Mouse (Mus musculus): ENCODE results near the gene Rasl12. TPM values are rescaled to one million over a fixed set of nuclear protein-coding genes. Genes with fewer than 3 reads are reported as not detected.

The Rasl12 gene
- total RNA-seq, 2 experiments from 2014 or later, result 6.4 to 8.8 TPM

GRCm38 (mm10) chr9:65390752-65391612 is 7.3 kb upstream of the Rasl12 start:
- no peak for DNase-seq (ENCODE audit: low spot score)
- intact Hi-C loops (cut with DNase I), result no loop called here

GRCm38 (mm10) chr9:65391613-65391964 is 6.7 kb upstream of the Rasl12 start, which contains the start of gene Kbtbd13:
Kbtbd13 (minus strand) TSS chr9:65391652.
- intact Hi-C loops (cut with DNase I), result no loop called here
- DNase-seq (ENCODE audit: low spot score), result no peak

- DNase-seq (ENCODE audit: low spot score), result no peak
- intact Hi-C loops (cut with DNase I), result loop anchor here (2.0 kb wide), 1 partner anchor 40 kb away; no protein-coding TSS in a partner anchor
Observed at GRCm38 (mm10) chr9:65392638-65393364, 5.5 kb upstream of the Rasl12 start.

GRCm38 (mm10) chr9:65393606-65394005 is 4.7 kb upstream of the Rasl12 start:
- intact Hi-C loops (cut with DNase I), result loop anchor here (2.0 kb wide), 1 partner anchor 39 kb away; no protein-coding TSS in a partner anchor
- no peak for DNase-seq (ENCODE audit: low spot score)

- intact Hi-C loops (cut with DNase I), result no loop called here
- no peak for DNase-seq (ENCODE audit: low spot score)
Observed at GRCm38 (mm10) chr9:65394360-65394759, 3.9 kb upstream of the Rasl12 start.

- no peak for DNase-seq (ENCODE audit: low spot score)
- intact Hi-C loops (cut with DNase I), result no loop called here
Observed at GRCm38 (mm10) chr9:65399934-65400333, 1.6 kb downstream of the Rasl12 start.

GRCm38 (mm10) chr9:65404331-65405183 is 6.3 kb downstream of the Rasl12 start:
- intact Hi-C loops (cut with DNase I), result no loop called here
- DNase-seq (ENCODE audit: low spot score), result peak; percentile 80

GRCm38 (mm10) chr9:65405184-65405449 is 6.8 kb downstream of the Rasl12 start:
- intact Hi-C loops (cut with DNase I), result no loop called here
- DNase-seq (ENCODE audit: low spot score), result no peak

- DNase-seq (ENCODE audit: low spot score), result no peak
- intact Hi-C loops (cut with DNase I), result no loop called here
Observed at GRCm38 (mm10) chr9:65407327-65407726, 9.0 kb downstream of the Rasl12 start.

GRCm38 (mm10) chr9:65407861-65408260 is 9.6 kb downstream of the Rasl12 start:
- DNase-seq (ENCODE audit: low spot score), result no peak
- intact Hi-C loops (cut with DNase I), result no loop called here

GRCm38 (mm10) chr9:65408871-65409295 is 10.6 kb downstream of the Rasl12 start:
- no peak for DNase-seq (ENCODE audit: low spot score)
- intact Hi-C loops (cut with DNase I), result no loop called here

GRCm38 (mm10) chr9:65410378-65410777 is 12.1 kb downstream of the Rasl12 start:
- DNase-seq (ENCODE audit: low spot score), result no peak
- intact Hi-C loops (cut with DNase I), result no loop called here

GRCm38 (mm10) chr9:65411326-65411725 is 13.0 kb downstream of the Rasl12 start:
- no peak for DNase-seq (ENCODE audit: low spot score)
- intact Hi-C loops (cut with DNase I), result no loop called here

GRCm38 (mm10) chr9:65417738-65418137 is 19.4 kb downstream of the Rasl12 start:
- intact Hi-C loops (cut with DNase I), result no loop called here
- no peak for DNase-seq (ENCODE audit: low spot score)

GRCm38 (mm10) chr9:65419633-65420032 is 21.3 kb downstream of the Rasl12 start:
- intact Hi-C loops (cut with DNase I), result no loop called here
- DNase-seq (ENCODE audit: low spot score), result no peak

- intact Hi-C loops (cut with DNase I), result no loop called here
- DNase-seq (ENCODE audit: low spot score), result no peak
Observed at GRCm38 (mm10) chr9:65422760-65423501, 24.6 kb downstream of the Rasl12 start, which contains the start of gene Slc51b. Slc51b (minus strand) TSS chr9:65422955.

GRCm38 (mm10) chr9:65424393-65424792 is 26.1 kb downstream of the Rasl12 start:
- intact Hi-C loops (cut with DNase I), result no loop called here
- no peak for DNase-seq (ENCODE audit: low spot score)

- intact Hi-C loops (cut with DNase I), result no loop called here
- DNase-seq (ENCODE audit: low spot score), result no peak
Observed at GRCm38 (mm10) chr9:65427511-65427910, 29.2 kb downstream of the Rasl12 start.

- intact Hi-C loops (cut with DNase I), result no loop called here
- no peak for DNase-seq (ENCODE audit: low spot score)
Observed at GRCm38 (mm10) chr9:65428003-65428402, 29.7 kb downstream of the Rasl12 start.

GRCm38 (mm10) chr9:65430401-65430800 is 32.1 kb downstream of the Rasl12 start:
- intact Hi-C loops (cut with DNase I), result loop anchor here (10.0 kb wide), 1 partner anchor 154 kb away; the partner anchor contains the start of genes Pif1 and Plekho2
- no peak for DNase-seq (ENCODE audit: low spot score)

Data from heart, postnatal 25 days (tissue).